Mouse (Mus musculus): ENCODE data around the gene Glis3. TPM values are rescaled to one million over a fixed set of nuclear protein-coding genes. Genes with fewer than 3 reads are reported as not detected.

Glis3 gene
- total RNA-seq, 2 experiments from 2014 or later, result 6.5 to 6.7 TPM

GRCm38 (mm10) chr19:28436457-28437148, 243.3 kb downstream of the Glis3 start:
- Histone ChIP-seq H3K27ac (no peak overlapping the region; the same call in 1 of the 2 replicates), H3K4me3 (no peak overlapping the region)
- no peak for TF ChIP-seq CTCF (IDR thresholded peaks at IDR 0.05)
- intact Hi-C loops (cut with DNase I), result loop anchor here (2.0 kb wide), 1 partner anchor 66 kb away; no protein-coding TSS in a partner anchor
- DNase-seq (ENCODE audit: extremely low spot score in 1 of 2, low spot score in 2 of 2), result peak; percentile 45 to 63

GRCm38 (mm10) chr19:28428220-28428816, 251.6 kb downstream of the Glis3 start:
- Histone ChIP-seq H3K4me3 (no peak overlapping the region), H3K27ac (no peak overlapping the region)
- DNase-seq (ENCODE audit: extremely low spot score in 1 of 2, low spot score in 2 of 2), result no peak
- TF ChIP-seq CTCF (IDR thresholded peaks at IDR 0.05), result no peak
- intact Hi-C loops (cut with DNase I), result no loop called here

GRCm38 (mm10) chr19:28424180-28424579, 255.7 kb downstream of the Glis3 start:
- Histone ChIP-seq H3K27ac (no peak overlapping the region), H3K4me3 (no peak overlapping the region)
- DNase-seq (ENCODE audit: extremely low spot score in 1 of 2, low spot score in 2 of 2), result no peak
- no peak for TF ChIP-seq CTCF (IDR thresholded peaks at IDR 0.05)
- intact Hi-C loops (cut with DNase I), result no loop called here

GRCm38 (mm10) chr19:28422939-28423338, 256.9 kb downstream of the Glis3 start:
- Histone ChIP-seq H3K27ac (no peak overlapping the region), H3K4me3 (no peak overlapping the region)
- intact Hi-C loops (cut with DNase I), result no loop called here
- TF ChIP-seq CTCF (IDR thresholded peaks at IDR 0.05), result no peak
- DNase-seq (ENCODE audit: extremely low spot score in 1 of 2, low spot score in 2 of 2), result no peak

GRCm38 (mm10) chr19:28416069-28416468, 263.8 kb downstream of the Glis3 start:
- intact Hi-C loops (cut with DNase I), result no loop called here
- no peak for DNase-seq (ENCODE audit: extremely low spot score in 1 of 2, low spot score in 2 of 2)
- no peak for TF ChIP-seq CTCF (IDR thresholded peaks at IDR 0.05)
- Histone ChIP-seq H3K4me3 (no peak overlapping the region), H3K27ac (no peak overlapping the region)

GRCm38 (mm10) chr19:28408787-28409186, 271.1 kb downstream of the Glis3 start:
- Histone ChIP-seq H3K4me3 (no peak overlapping the region), H3K27ac (peak overlapping the region; percentile 47; the same call in 1 of the 2 replicates)
- DNase-seq (ENCODE audit: extremely low spot score in 1 of 2, low spot score in 2 of 2), result no peak
- intact Hi-C loops (cut with DNase I), result no loop called here
- no peak for TF ChIP-seq CTCF (IDR thresholded peaks at IDR 0.05)

- intact Hi-C loops (cut with DNase I), result no loop called here
- DNase-seq (ENCODE audit: extremely low spot score in 1 of 2, low spot score in 2 of 2), result no peak
- H3K27ac ChIP-seq, result no peak overlapping the region
- no peak overlapping the region for H3K4me3 ChIP-seq
- no peak for TF ChIP-seq CTCF (IDR thresholded peaks at IDR 0.05)
These were observed 276.9 kb downstream of the Glis3 start for GRCm38 (mm10) chr19:28402956-28403355.

GRCm38 (mm10) chr19:28395584-28395861, 284.4 kb downstream of the Glis3 start:
- Histone ChIP-seq H3K27ac (no peak overlapping the region), H3K4me3 (no peak overlapping the region)
- intact Hi-C loops (cut with DNase I), result no loop called here
- TF ChIP-seq CTCF (IDR thresholded peaks at IDR 0.05), result no peak
- no peak for DNase-seq (ENCODE audit: extremely low spot score in 1 of 2, low spot score in 2 of 2)

GRCm38 (mm10) chr19:28394826-28395583, 284.9 kb downstream of the Glis3 start:
- no peak for DNase-seq (ENCODE audit: extremely low spot score in 1 of 2, low spot score in 2 of 2)

GRCm38 (mm10) chr19:28393766-28394165, 286.1 kb downstream of the Glis3 start:
- TF ChIP-seq CTCF (IDR thresholded peaks at IDR 0.05), result no peak
- H3K27ac ChIP-seq, result no peak overlapping the region
- DNase-seq (ENCODE audit: extremely low spot score in 1 of 2, low spot score in 2 of 2), result no peak
- H3K4me3 ChIP-seq, result no peak overlapping the region
- intact Hi-C loops (cut with DNase I), result no loop called here

More at GRCm38 (mm10) chr19:28394826-28395583, 284.9 kb downstream of the Glis3 start:
- no peak overlapping the region; the same call in 1 of the 2 replicates for H3K27ac ChIP-seq
- H3K4me3 ChIP-seq, result no peak overlapping the region
- no peak for TF ChIP-seq CTCF (IDR thresholded peaks at IDR 0.05)
- intact Hi-C loops (cut with DNase I), result no loop called here

GRCm38 (mm10) chr19:28392838-28393237, 287.0 kb downstream of the Glis3 start:
- no peak overlapping the region for H3K4me3 ChIP-seq
- H3K27ac ChIP-seq, result no peak overlapping the region
- intact Hi-C loops (cut with DNase I), result no loop called here
- TF ChIP-seq CTCF (IDR thresholded peaks at IDR 0.05), result peak; percentile 27
- DNase-seq (ENCODE audit: extremely low spot score in 1 of 2, low spot score in 2 of 2), result no peak

GRCm38 (mm10) chr19:28390920-28391319, 289.0 kb downstream of the Glis3 start:
- no peak for DNase-seq (ENCODE audit: extremely low spot score in 1 of 2, low spot score in 2 of 2)
- H3K4me3 ChIP-seq, result no peak overlapping the region
- H3K27ac ChIP-seq, result no peak overlapping the region
- intact Hi-C loops (cut with DNase I), result no loop called here
- TF ChIP-seq CTCF (IDR thresholded peaks at IDR 0.05), result no peak
